In the genomic region with DNA sequence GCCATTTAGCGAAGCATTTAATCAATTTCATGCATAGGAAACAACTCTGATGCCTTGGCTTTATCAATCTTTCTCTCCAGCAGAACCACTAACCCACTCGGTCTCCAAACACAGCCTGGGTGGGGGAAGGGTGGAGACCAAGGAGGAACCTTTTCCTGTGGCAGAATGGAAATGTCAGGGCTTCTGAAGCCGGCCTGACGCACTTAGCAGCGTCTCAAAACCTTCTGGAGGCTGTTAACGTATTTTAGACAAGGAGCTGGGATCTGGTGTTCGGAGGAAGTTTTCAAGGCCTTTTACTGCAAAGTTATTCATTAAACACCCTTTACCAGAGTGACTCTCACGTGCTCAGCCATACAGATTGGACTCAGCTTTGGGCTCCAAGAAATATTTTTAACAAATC, we compare ENCODE assay signal across 19 mouse cellular contexts.
DNase-seq lines count a peak whose midpoint lies in the region; ATAC-seq and TF ChIP-seq lines count a peak whose summit lies in the region.
"Had no signal": no experiment of that assay in that cellular context is flagged by ENCODE, and none has a peak within 500 bp of the region (broad histone marks: within the 10 kb centered on the region; RNA-seq: fewer than 3 reads in every experiment).

No protein-coding gene starts in this region.

- no peaks in the 10 kb centered on the region for H3K27me3 ChIP-seq in intestine, postnatal 0 days (replicated peaks; ENCODE audit: control insufficient read depth, insufficient read depth, low read length)
- no peaks in the 10 kb centered on the region for H3K27me3 ChIP-seq in kidney, postnatal 0 days (ENCODE audit: insufficient read depth, low read length)
- no peaks in the 10 kb centered on the region for H3K27me3 ChIP-seq in forebrain, embryonic 15.5 days
- H3K27me3 ChIP-seq in hindbrain, embryonic 13.5 days: no peaks in the 10 kb centered on the region
- H3K27me3 ChIP-seq: midbrain, embryonic 13.5 days; stomach, embryonic 15.5 days had no signal

- no peak for ATAC-seq in intestine, postnatal 0 days
- no peak for ATAC-seq in kidney, postnatal 0 days (replicated peaks; ENCODE audit: low FRiP score, low read depth)
- no peak for ATAC-seq in forebrain, embryonic 15.5 days (replicated peaks)
- no peak for ATAC-seq in hindbrain, embryonic 13.5 days (ENCODE audit: low FRiP score)
- ATAC-seq: activated CD4-positive, CD25-positive, alpha-beta regulatory T cell, adult 4 months; midbrain, embryonic 13.5 days had no signal

- no peak overlapping the region for H3K4me3 ChIP-seq in intestine, postnatal 0 days (ENCODE audit: low read depth, low read length)
- H3K4me3 ChIP-seq in kidney, postnatal 0 days (replicated peaks; ENCODE audit: low read depth, low read length): no peak overlapping the region
- no peak overlapping the region for H3K4me3 ChIP-seq in forebrain, embryonic 15.5 days
- H3K4me3 ChIP-seq in hindbrain, embryonic 13.5 days: no peak overlapping the region
- H3K4me3 ChIP-seq: hindbrain, embryonic 10.5 days; midbrain, embryonic 13.5 days; myocyte; stomach, embryonic 15.5 days had no signal

- WGBS in intestine, postnatal 0 days: 19% methylated on average over 8 of the region's 8 CpGs
- 27% methylated on average over 8 of the region's 8 CpGs for WGBS in kidney, postnatal 0 days
- WGBS in forebrain, embryonic 15.5 days: 77% methylated on average over 8 of the region's 8 CpGs
- 47% methylated on average over 8 of the region's 8 CpGs for WGBS in hindbrain, embryonic 13.5 days

- no peak for TF ChIP-seq CTCF in intestine, postnatal 0 days (IDR thresholded peaks at IDR 0.05; ENCODE audit: low read depth)
- TF ChIP-seq CTCF in kidney, postnatal 0 days (IDR thresholded peaks at IDR 0.05; ENCODE audit: low read depth): no peak

- DNase-seq in adrenal gland, adult (ENCODE audit: inconsistent age in 2 of 2, low spot score in 1 of 2): peak; percentile 35 to 51
- no peak for DNase-seq in adrenal gland, adult 18-20 months (ENCODE audit: low spot score in 2 of 2)
- DNase-seq in R1 (ENCODE audit: low read depth, low spot score): peak; percentile 8
- peak; percentile 47 for DNase-seq in kidney, postnatal 0 days (ENCODE audit: low spot score)
- DNase-seq in spleen, adult 12 weeks (ENCODE audit: low spot score): no peak
- DNase-seq: cerebellum, adult 18-20 months; heart, adult 11 months; layer of hippocampus, postnatal 36 days; retina, postnatal 1 day; thymus, postnatal 36 days had no signal

- no peak overlapping the region for H3K9ac ChIP-seq in intestine, postnatal 0 days (ENCODE audit: low read depth, low read length)
- no peak overlapping the region for H3K9ac ChIP-seq in kidney, postnatal 0 days (ENCODE audit: low read depth, low read length)
- no peak overlapping the region for H3K9ac ChIP-seq in forebrain, embryonic 15.5 days (replicated peaks)
- H3K9ac ChIP-seq in hindbrain, embryonic 13.5 days: no peak overlapping the region
- H3K9ac ChIP-seq: midbrain, embryonic 13.5 days; stomach, embryonic 15.5 days had no signal

- no peak overlapping the region for H3K27ac ChIP-seq in intestine, postnatal 0 days (ENCODE audit: low read depth, low read length)
- peak overlapping the region; percentile 51; the same call in 1 of the 2 replicates for H3K27ac ChIP-seq in kidney, postnatal 0 days
- H3K27ac ChIP-seq in forebrain, embryonic 15.5 days (replicated peaks): no peak overlapping the region
- no peak overlapping the region for H3K27ac ChIP-seq in hindbrain, embryonic 13.5 days
- H3K27ac ChIP-seq: hindbrain, embryonic 10.5 days; macrophage; midbrain, embryonic 13.5 days; stomach, embryonic 15.5 days had no signal

- no peaks in the 10 kb centered on the region for H3K9me3 ChIP-seq in intestine, postnatal 0 days (ENCODE audit: control insufficient read depth)
- H3K9me3 ChIP-seq in kidney, postnatal 0 days (replicated peaks; ENCODE audit: low read length): no peaks in the 10 kb centered on the region
- no peaks in the 10 kb centered on the region for H3K9me3 ChIP-seq in forebrain, embryonic 15.5 days
- no peaks in the 10 kb centered on the region for H3K9me3 ChIP-seq in hindbrain, embryonic 13.5 days
- H3K9me3 ChIP-seq: hindbrain, embryonic 10.5 days; midbrain, embryonic 13.5 days; stomach, embryonic 15.5 days had no signal

- 0 out of 2 replicates have a peak overlapping the region, but pooled peaks have one; percentile 35 for H3K4me2 ChIP-seq in intestine, postnatal 0 days (replicated peaks; ENCODE audit: low read depth)
- no peak overlapping the region for H3K4me2 ChIP-seq in kidney, postnatal 0 days (ENCODE audit: low read length)
- H3K4me2 ChIP-seq in forebrain, embryonic 15.5 days (replicated peaks): no peak overlapping the region
- H3K4me2 ChIP-seq in hindbrain, embryonic 13.5 days: no peak overlapping the region
- H3K4me2 ChIP-seq: midbrain, embryonic 13.5 days; stomach, embryonic 15.5 days had no signal

- H3K4me1 ChIP-seq in intestine, postnatal 0 days (replicated peaks; ENCODE audit: control insufficient read depth, insufficient read depth, low read length): no peaks in the 10 kb centered on the region
- no peaks in the 10 kb centered on the region for H3K4me1 ChIP-seq in kidney, postnatal 0 days (replicated peaks; ENCODE audit: insufficient read depth, low read length)
- H3K4me1 ChIP-seq in forebrain, embryonic 15.5 days: no peaks in the 10 kb centered on the region
- 0 out of 2 replicates have a peak, but pooled peaks cover 4% of the 10 kb centered on the region for H3K4me1 ChIP-seq in hindbrain, embryonic 13.5 days (replicated peaks)
- H3K4me1 ChIP-seq: midbrain, embryonic 13.5 days had no signal

- H3K36me3 ChIP-seq in intestine, postnatal 0 days (ENCODE audit: control insufficient read depth, insufficient read depth): no peaks in the 10 kb centered on the region
- no peaks in the 10 kb centered on the region for H3K36me3 ChIP-seq in kidney, postnatal 0 days (ENCODE audit: insufficient read depth, low read length)
- H3K36me3 ChIP-seq in forebrain, embryonic 15.5 days: no peaks in the 10 kb centered on the region
- H3K36me3 ChIP-seq in hindbrain, embryonic 13.5 days: no peaks in the 10 kb centered on the region
- H3K36me3 ChIP-seq: hindbrain, embryonic 10.5 days; midbrain, embryonic 13.5 days; stomach, embryonic 15.5 days had no signal

Comparison
In these comparisons a context has a peak if more than half of its experiments do, and no peak if none do; other contexts are left out.
1. DNase-seq: peak in adrenal gland, adult (2 of 2), R1 (single experiment) and kidney, postnatal 0 days (single experiment); none in adrenal gland, adult 18-20 months (0 of 2) and spleen, adult 12 weeks (single experiment).